Mouse (Mus musculus) ES-Bruce4 (cell line): ENCODE measurements around the gene Ccdc93. TPM values are rescaled to one million over a fixed set of nuclear protein-coding genes. Genes with fewer than 3 reads are reported as not detected.

Source experiments
- H3K27ac ChIP-seq: 2 replicates; pipeline ENCODE4 v1.5.1; 2012; ENCODE audit warnings: low read length, inconsistent platforms; ENCODE audit not compliant: insufficient read depth
- H3K27me3 ChIP-seq: 2 replicates; pipeline ENCODE4 v1.6.1; 2012; ENCODE audit warnings: mild to moderate bottlenecking, low read length, inconsistent platforms; ENCODE audit not compliant: control insufficient read depth, poor library complexity, insufficient read depth, severe bottlenecking
- H3K36me3 ChIP-seq: 2 replicates; pipeline ENCODE4 v1.6.1; 2012; ENCODE audit warnings: inconsistent platforms, mild to moderate bottlenecking, low read length, moderate library complexity; ENCODE audit not compliant: control insufficient read depth, poor library complexity, insufficient read depth, severe bottlenecking
- H3K4me1 ChIP-seq: one replicate; pipeline ENCODE4 v1.8.1; 2011; ENCODE audit warnings: low read length; ENCODE audit not compliant: control insufficient read depth, insufficient read depth
- H3K4me3 ChIP-seq: 2 replicates; pipeline ENCODE4 v1.5.1; 2011; ENCODE audit warnings: low read depth, mild to moderate bottlenecking, low read length
- H3K9ac ChIP-seq: 2 replicates; pipeline ENCODE4 v1.6.1; 2012; ENCODE audit warnings: low read depth, mild to moderate bottlenecking, inconsistent platforms; ENCODE audit not compliant: poor library complexity, severe bottlenecking
- H3K9me3 ChIP-seq: replicated peaks from 2 replicates; pipeline ENCODE4 v1.6.1; 2012; ENCODE audit warnings: mild to moderate bottlenecking, low read length, inconsistent platforms; ENCODE audit not compliant: control insufficient read depth, poor library complexity, insufficient read depth, severe bottlenecking
- CTCF ChIP-seq: IDR thresholded peaks from one replicate; pipeline ENCODE4 v1.8.1; 2011; ENCODE audit warnings: low read depth, low read length
- EP300 ChIP-seq: IDR thresholded peaks from 2 replicates; pipeline ENCODE4 v1.6.1; 2011; ENCODE audit warnings: low read depth, low read length; ENCODE audit not compliant: insufficient read depth
- POLR2A ChIP-seq: IDR thresholded peaks from one replicate; pipeline ENCODE4 v1.8.1; 2011; ENCODE audit warnings: low read length; ENCODE audit not compliant: insufficient read depth
- polyA plus RNA-seq: library from polyadenylated mRNA; stranded (reverse); fragments of >200 nt; gene quantifications from 2 replicates; pipeline ENCODE4 v1.2.4, GENCODE M21; 2011; ENCODE audit warnings: low read depth; ENCODE audit not compliant: missing spikeins, insufficient read depth, insufficient read length

Ccdc93 gene
- polyA plus RNA-seq, 1 experiment, result 18.3 TPM

DNA sequence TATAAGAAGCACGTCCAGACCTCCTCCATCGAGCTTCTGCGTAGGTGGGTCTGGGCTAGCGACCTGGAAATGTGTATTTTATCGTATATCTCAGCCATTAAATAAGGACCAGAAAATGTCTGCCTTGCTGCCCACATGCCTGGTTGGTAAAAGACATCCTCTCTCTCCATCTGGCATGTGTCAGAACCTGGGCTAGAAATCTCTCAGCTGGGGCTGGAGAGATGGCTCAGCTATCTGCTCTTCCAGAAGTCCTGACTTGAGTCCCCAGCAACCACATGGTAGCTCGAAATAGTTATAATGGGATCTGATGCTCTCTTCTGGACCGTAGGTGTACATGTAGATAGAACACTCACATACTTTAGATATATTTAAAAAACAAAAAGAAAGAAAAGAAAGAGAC, 5.1 kb downstream of the Ccdc93 start:
- peaks cover 7% of the 10 kb centered on the region for H3K36me3 ChIP-seq
- no peak overlapping the region for H3K27ac ChIP-seq
- H3K27me3 ChIP-seq, result no peaks in the 10 kb centered on the region
- H3K4me1 ChIP-seq, result no peaks in the 10 kb centered on the region
- no peak overlapping the region for H3K4me3 ChIP-seq
- no peak overlapping the region for H3K9ac ChIP-seq
- TF ChIP-seq EP300, result no peak
- TF ChIP-seq CTCF, result no peak
- no peak for TF ChIP-seq POLR2A
- no peaks in the 10 kb centered on the region for H3K9me3 ChIP-seq

DNA sequence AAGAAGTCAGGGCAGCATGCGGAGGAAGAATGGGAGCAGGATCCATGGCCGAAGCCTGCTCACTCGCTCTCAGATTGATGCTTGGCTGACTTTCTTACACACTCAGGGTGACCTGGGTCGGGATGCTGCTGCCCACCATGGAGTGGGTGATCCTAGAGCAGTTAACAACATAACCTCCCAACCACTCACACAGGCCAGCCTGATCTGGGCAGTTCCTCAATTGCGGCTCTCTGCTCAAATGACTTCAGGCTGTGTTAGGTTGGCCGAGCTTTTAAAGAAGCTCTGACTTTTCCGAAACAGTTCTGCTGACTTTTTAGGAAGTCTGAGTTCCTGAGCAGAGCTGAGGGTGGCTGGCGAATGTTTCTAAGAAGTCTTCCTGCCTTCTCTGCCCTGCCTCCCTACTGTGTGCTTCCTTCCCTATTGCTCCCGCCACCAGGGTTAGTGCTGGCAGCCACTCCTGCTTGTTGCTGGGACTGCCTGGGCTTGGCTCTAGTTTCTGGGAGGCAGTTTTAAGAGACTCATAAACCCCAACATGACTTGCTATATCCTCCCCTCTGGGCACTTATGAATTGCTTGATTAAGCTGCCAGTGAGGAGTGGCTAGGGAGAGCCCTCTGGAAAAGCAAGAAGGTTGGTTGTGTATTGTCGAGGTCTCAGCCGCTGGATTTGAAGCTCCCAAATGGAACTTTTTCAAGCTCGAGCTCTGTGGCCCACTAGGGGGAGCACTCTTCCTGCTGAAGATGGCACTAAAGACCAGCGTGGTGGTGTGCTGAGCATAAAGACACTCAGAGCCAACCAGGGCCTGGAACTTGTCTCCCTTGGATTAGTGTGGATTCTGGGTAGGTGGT, 9.9 kb downstream of the Ccdc93 start:
- H3K4me3 ChIP-seq, result no peak overlapping the region
- H3K9ac ChIP-seq, result no peak overlapping the region
- H3K27ac ChIP-seq, result no peak overlapping the region
- peaks cover 7% of the 10 kb centered on the region; the same call in 1 of the 2 replicates for H3K36me3 ChIP-seq
- H3K4me1 ChIP-seq, result no peaks in the 10 kb centered on the region
- no peaks in the 10 kb centered on the region for H3K9me3 ChIP-seq
- H3K27me3 ChIP-seq, result no peaks in the 10 kb centered on the region
- TF ChIP-seq POLR2A, result no peak
- peak; percentile 78 for TF ChIP-seq CTCF
- no peak for TF ChIP-seq EP300

- Histone ChIP-seq H3K4me1 (no peaks in the 10 kb centered on the region), H3K27ac (no peak overlapping the region), H3K9ac (no peak overlapping the region), H3K36me3 (no peaks in the 10 kb centered on the region; the same call in 1 of the 2 replicates), H3K9me3 (no peaks in the 10 kb centered on the region), H3K27me3 (no peaks in the 10 kb centered on the region), H3K4me3 (no peak overlapping the region)
- TF ChIP-seq CTCF (no peak), EP300 (no peak), POLR2A (no peak)
Observed at GRCm38 (mm10) chr1:121444147-121444546, 13.3 kb downstream of the Ccdc93 start.

DNA sequence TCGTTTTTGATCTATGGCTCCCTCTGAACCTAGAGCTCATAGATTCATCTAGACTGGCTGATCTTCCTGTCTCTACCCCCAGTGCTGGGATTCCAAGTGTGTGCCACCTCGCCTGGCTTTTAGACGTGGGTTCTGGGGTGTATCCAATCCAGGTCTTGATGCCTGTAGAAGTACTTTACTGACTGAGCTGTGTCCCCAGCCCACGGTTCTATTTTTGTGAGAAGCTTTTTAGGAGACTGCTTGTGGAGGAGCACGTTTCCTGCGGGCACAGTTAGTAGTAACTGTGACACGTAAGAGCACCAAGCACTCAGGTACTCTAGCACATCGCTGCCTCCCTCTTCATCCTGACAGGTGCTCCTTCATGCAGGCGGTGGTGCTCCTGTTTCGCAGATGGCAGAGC, 16.4 kb downstream of the Ccdc93 start:
- Histone ChIP-seq H3K9ac (no peak overlapping the region), H3K4me1 (no peaks in the 10 kb centered on the region), H3K27ac (no peak overlapping the region), H3K27me3 (no peaks in the 10 kb centered on the region), H3K36me3 (no peaks in the 10 kb centered on the region; the same call in none of the 2 replicates), H3K4me3 (no peak overlapping the region), H3K9me3 (no peaks in the 10 kb centered on the region)
- no peak for TF ChIP-seq POLR2A
- TF ChIP-seq CTCF, result no peak

- TF ChIP-seq EP300, result no peak
- no peak for TF ChIP-seq CTCF
- no peak for TF ChIP-seq POLR2A
- H3K36me3 ChIP-seq, result no peaks in the 10 kb centered on the region; the same call in none of the 2 replicates
Observed at GRCm38 (mm10) chr1:121448166-121448565, 17.3 kb downstream of the Ccdc93 start.

GRCm38 (mm10) chr1:121451009-121451408, 20.2 kb downstream of the Ccdc93 start:
- TF ChIP-seq EP300 (no peak), CTCF (no peak), POLR2A (no peak)
- Histone ChIP-seq H3K4me3 (no peak overlapping the region), H3K27me3 (no peaks in the 10 kb centered on the region), H3K36me3 (no peaks in the 10 kb centered on the region; the same call in none of the 2 replicates), H3K9ac (no peak overlapping the region), H3K4me1 (no peaks in the 10 kb centered on the region), H3K27ac (no peak overlapping the region), H3K9me3 (no peaks in the 10 kb centered on the region)

More at GRCm38 (mm10) chr1:121448166-121448565, 17.3 kb downstream of the Ccdc93 start:
- H3K9ac ChIP-seq, result no peak overlapping the region
- no peaks in the 10 kb centered on the region for H3K27me3 ChIP-seq
- H3K9me3 ChIP-seq, result no peaks in the 10 kb centered on the region
- H3K4me1 ChIP-seq, result no peaks in the 10 kb centered on the region
- no peak overlapping the region for H3K4me3 ChIP-seq
- H3K27ac ChIP-seq, result no peak overlapping the region
